Mouse (Mus musculus) heart, adult 2 months (tissue): ENCODE measurements at regions not wholly inside any gene's neighbourhood (a gene's known extent, or its start where the extent isn't known, plus 50 kb on each side); places are given as distances from the start of the nearest gene placed in this dataset.

Source experiments
- CTCF ChIP-seq: fragments of 200-600 bp; IDR thresholded peaks from 2 replicates; pipeline ENCODE4 v1.8.1; 2022; ENCODE audit warnings: antibody characterized with exemption, mild to moderate bottlenecking, moderate library complexity
- POLR2A ChIP-seq: fragments of 200-500 bp; IDR thresholded peaks from 2 replicates; pipeline ENCODE4 v1.6.1; 2011; ENCODE audit warnings: mild to moderate bottlenecking, low read depth, low read length, control low read depth; ENCODE audit not compliant: insufficient read depth

GRCm38 (mm10) chr16:73707051-73707450 is 704.6 kb downstream of the Robo2 start:
- TF ChIP-seq CTCF, result no peak
- TF ChIP-seq POLR2A, result no peak
